Mouse (Mus musculus) cerebellum, postnatal 14 days (tissue): ENCODE results near the gene Rcl1.

ENCODE experiments used
- DNase-seq, 2 experiments: peaks; one replicate each; pipeline ENCODE4 v3.0.0; 2021; ENCODE audit warnings: mixed read lengths in 2 of 2

The Rcl1 gene

DNA sequence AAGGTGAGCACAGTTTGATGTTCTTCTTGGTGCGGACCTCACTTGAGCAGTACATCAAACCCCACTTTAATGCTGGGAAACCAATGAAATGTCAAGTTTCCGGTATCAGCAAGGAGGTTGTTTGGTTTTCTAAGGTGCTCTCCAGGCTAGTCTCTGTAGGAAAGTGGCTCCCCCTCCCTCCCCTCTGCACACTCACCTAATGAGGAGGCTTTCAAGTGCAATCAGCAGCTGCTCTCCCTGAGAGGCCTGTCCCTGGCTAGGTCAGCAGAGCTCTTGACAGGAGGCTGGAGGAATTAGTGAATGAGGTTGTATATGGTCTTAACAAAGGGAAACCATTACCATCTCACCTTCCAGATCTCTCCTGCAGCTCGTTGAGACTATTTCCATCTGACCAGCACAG is 54.4 kb downstream of the Rcl1 start:
- no peak for DNase-seq

DNA sequence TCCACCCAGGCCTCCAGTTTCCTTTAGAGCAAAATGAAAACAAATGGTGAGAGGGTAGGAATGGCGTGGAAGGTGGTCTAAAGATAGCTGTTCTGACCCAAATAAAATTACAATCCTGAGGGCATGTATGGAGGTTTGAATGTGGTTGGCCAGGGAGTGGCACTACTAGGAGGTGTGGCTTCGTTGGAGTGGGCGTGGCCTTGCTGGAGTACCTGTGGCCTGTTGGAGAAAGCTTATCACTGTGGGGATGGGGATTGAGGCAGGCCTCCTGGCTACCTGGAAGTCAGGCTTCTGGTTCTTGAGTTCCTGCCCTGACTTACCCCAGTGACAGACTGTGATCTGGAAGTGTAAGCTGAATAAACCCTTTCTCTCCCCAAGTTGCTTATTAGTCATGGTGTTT is 55.2 kb downstream of the Rcl1 start:
- no peak for DNase-seq

- DNase-seq, result no peak
These were observed 56.7 kb downstream of the Rcl1 start for GRCm38 (mm10) chr19:29157678-29158466.

DNA sequence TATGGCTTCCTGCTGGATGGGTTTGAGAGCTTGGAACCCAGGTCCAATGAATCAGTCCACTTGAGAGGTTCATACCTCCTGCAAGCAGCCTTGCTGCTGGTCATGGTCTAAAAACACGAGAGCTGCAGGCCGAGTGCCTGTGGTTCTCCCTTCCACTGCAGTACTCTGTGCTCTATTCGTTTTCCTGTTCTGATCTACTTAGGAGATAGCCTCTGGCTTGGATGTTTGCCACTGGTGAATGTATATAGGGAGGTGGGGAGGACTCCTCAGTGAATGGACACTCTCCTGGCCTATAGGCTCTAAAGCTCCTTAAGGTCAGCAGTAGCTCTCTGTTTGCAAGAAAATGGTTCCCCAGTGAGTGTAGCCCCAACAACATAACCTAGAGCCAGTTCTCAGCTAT is 57.3 kb downstream of the Rcl1 start:
- DNase-seq, result no peak

DNA sequence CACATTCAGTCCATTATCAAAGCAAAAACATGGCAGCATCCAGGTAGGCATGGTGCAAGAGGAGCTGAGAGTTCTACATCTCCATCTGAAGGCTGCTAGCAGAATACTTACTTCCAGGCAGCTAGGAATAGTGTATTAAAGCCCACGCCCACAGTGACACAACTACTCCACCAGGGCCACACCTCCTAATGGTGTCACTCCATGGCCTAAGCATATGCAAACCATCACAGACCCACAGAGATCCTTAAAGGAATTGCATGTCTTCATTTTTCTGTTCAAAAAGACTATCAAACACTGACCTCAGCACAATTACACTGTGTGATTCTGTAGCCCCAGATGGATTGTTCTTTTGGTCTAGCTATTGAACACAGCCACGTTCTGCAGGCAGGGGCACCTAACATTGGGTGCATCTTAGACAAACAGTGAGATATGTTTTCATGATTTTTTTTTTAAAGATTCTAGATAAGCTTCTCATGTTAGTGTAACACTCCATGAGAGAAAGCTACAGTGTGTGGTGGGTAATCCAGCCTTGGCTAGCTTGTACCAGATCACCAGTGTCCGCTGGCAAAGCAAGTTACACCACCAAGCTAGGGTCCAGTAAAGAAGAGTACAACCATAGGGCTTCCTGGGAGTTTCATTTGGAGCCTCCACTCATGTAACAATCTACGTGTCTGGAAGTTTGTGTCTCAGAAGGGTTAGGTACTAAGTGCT is 62.8 kb downstream of the Rcl1 start:
- no peak for DNase-seq

DNA sequence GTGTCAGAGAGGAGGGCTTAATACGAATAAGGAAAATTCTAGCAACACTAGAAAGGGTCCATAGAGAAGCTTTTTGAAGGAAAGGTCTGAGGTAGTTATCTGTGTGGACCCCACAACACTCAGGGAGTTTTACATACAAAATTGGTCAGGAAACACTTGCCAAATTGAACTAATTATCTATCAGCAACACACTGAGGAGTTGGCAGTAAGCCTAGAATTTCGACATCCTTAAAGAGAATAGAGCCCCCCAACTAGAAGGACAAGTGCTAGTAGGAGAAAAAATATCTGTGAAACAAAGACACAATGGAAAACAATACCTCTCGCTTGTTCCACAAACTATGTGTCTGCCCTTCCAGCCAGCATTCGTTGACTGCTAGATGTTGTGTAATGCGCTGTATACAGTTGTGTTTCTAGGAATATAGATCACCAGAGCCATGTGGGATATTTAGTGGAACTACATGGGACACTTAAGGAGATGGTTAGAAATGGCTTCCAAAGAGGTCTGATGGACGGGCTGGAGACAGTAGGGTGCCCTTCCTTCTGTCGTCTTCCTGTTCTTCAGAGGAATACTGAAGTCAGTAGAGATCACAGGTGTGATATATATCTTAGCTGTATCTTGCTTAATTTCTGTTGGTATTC is 63.5 kb downstream of the Rcl1 start:
- DNase-seq, result no peak

- DNase-seq, result no peak
These were observed 66.8 kb downstream of the Rcl1 start for GRCm38 (mm10) chr19:29167938-29168337.

GRCm38 (mm10) chr19:29180336-29180735 is 79.2 kb downstream of the Rcl1 start:
- DNase-seq, result no peak

DNA sequence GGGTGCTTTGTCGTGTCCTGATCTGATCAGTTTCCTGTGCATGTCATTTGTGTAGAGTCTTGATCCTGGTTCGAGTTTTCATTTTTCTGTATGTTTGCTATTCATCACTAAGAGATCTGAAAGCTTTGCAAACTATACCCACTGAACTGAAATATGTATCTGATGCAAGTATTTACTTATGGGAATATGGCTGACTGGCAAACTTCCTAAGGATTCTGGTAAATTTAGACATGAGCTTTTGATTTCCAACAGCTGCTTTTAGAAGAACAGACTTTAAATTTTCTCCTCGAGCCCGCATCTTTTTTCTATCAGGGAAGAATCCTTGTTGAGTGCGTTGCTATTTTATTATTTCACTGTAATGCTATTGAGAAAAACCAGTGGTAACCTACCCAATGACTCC is 81.0 kb downstream of the Rcl1 start:
- no peak for DNase-seq

GRCm38 (mm10) chr19:29185122-29185521 is 83.9 kb downstream of the Rcl1 start:
- DNase-seq, result no peak

- DNase-seq, result no peak
These were observed 84.5 kb downstream of the Rcl1 start for GRCm38 (mm10) chr19:29185552-29186232.

GRCm38 (mm10) chr19:29188879-29189278 is 87.7 kb downstream of the Rcl1 start:
- no peak for DNase-seq
